21 mouse cellular contexts compared by ENCODE assay signal in the genomic region with DNA sequence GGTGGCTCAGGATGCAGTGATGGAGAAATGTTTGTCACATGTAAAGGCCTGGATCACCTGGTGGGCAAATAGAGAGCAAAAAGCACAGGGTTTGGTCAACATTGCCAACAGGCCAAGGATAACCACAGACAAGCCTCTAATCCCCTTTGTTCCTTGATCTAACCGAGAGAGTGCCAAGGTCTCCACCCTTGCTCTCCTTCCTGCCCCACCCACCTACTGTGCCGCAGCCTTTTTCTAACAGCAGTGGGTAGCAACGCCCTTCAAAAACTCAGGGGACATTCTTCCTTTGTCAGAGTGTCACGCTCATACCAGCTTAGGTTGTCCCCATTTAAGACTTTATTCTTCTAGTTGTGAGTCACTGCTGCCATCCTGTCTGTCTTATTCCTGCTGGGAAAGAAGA.
DNase-seq lines count a peak whose midpoint lies in the region; ATAC-seq and TF ChIP-seq lines count a peak whose summit lies in the region.
"Had no signal": no experiment of that assay in that cellular context is flagged by ENCODE, and none has a peak within 500 bp of the region (broad histone marks: within the 10 kb centered on the region; RNA-seq: fewer than 3 reads in every experiment).

No protein-coding gene starts in this region.

- no peak for TF ChIP-seq POLR2A in spleen, adult 2 months (IDR thresholded peaks at IDR 0.05; ENCODE audit: low read depth, low read length)

- no peak overlapping the region for H3K4me3 ChIP-seq in spleen, adult 2 months (ENCODE audit: extremely low read depth, insufficient read depth, insufficient read length)
- H3K4me3 ChIP-seq: gastrocnemius, adult 2 months; heart, adult 2 months; limb, embryonic 13.5 days; liver, embryonic 15.5 days; megakaryocyte, embryonic 14.5 days had no signal

- DNase-seq in spleen, adult 2 months (ENCODE audit: low read depth in 1 of 2, low spot score in 2 of 2): peak in 1 of 2 experiments; percentile 12
- DNase-seq in spleen, adult 12 weeks (ENCODE audit: low spot score): no peak
- DNase-seq in thymus, postnatal 36 days: peak; percentile 22 to 39
- no peak for DNase-seq in Muller cell, postnatal 12 days (ENCODE audit: inconsistent ontology term)
- no peak for DNase-seq in ovary, postnatal 14 days (ENCODE audit: low spot score)
- DNase-seq in testis, postnatal 14 days (ENCODE audit: low spot score): no peak
- DNase-seq: adrenal gland, postnatal 14 days; cerebellum, adult 9-10 months; gastrocnemius, adult 2 months; heart, postnatal 14 days; kidney, adult 18-20 months; kidney, postnatal 4 days; right cerebral cortex, postnatal 14 days had no signal

- 44% methylated on average over 4 of the region's 4 CpGs for WGBS in spleen, adult 2 months

- peak overlapping the region; percentile 6; the same call in 1 of the 2 replicates for H3K27ac ChIP-seq in spleen, adult 2 months (ENCODE audit: insufficient read depth, low read length)
- H3K27ac ChIP-seq: gastrocnemius, adult 2 months; heart, adult 2 months; hindbrain, embryonic 14.5 days; limb, embryonic 13.5 days; liver, embryonic 15.5 days had no signal

- TF ChIP-seq CTCF in spleen, adult 2 months (IDR thresholded peaks at IDR 0.05; ENCODE audit: extremely low read depth, insufficient read depth, insufficient read length, insufficient replicate concordance): no peak

- H3K36me3 ChIP-seq in spleen, adult 2 months (ENCODE audit: control insufficient read depth, insufficient read depth, low read length): no peaks in the 10 kb centered on the region
- H3K36me3 ChIP-seq: limb, embryonic 13.5 days; liver, embryonic 15.5 days had no signal

- no peaks in the 10 kb centered on the region for H3K27me3 ChIP-seq in spleen, adult 2 months (ENCODE audit: control insufficient read depth, insufficient read depth, low read length)
- H3K27me3 ChIP-seq: limb, embryonic 13.5 days; liver, embryonic 15.5 days had no signal

- ATAC-seq in common myeloid progenitor, adult 5-6 weeks (replicated peaks; ENCODE audit: low read depth, poor library complexity, severe bottlenecking): peak; percentile 52; the same call in 1 of the 2 replicates
- peak; percentile 51; the same call in 1 of the 2 replicates for ATAC-seq in megakaryocyte, adult 5-6 weeks (ENCODE audit: poor library complexity, severe bottlenecking)
- ATAC-seq: forebrain, embryonic 14.5 days had no signal

- no peaks in the 10 kb centered on the region for H3K4me1 ChIP-seq in spleen, adult 2 months (ENCODE audit: control insufficient read depth, insufficient read depth, insufficient read length)
- H3K4me1 ChIP-seq: liver, embryonic 15.5 days; megakaryocyte, embryonic 14.5 days had no signal

Comparison
In these comparisons a context has a peak if more than half of its experiments do, and no peak if none do; other contexts are left out.
1. DNase-seq: peak in thymus, postnatal 36 days (2 of 2); none in spleen, adult 12 weeks (single experiment), Muller cell, postnatal 12 days (single experiment), ovary, postnatal 14 days (single experiment) and testis, postnatal 14 days (single experiment).